Mouse (Mus musculus) cerebellum, postnatal 25 days (tissue): Measurements from ENCODE around the gene Commd9.
A peak's percentile ranks its signal among the peaks of the same experiment; 100 is the strongest.

ENCODE experiments used
- DNase-seq, 2 experiments: peaks; one replicate each; pipeline ENCODE4 v3.0.0; 2021; ENCODE audit warnings: mixed read lengths in 2 of 2

The Commd9 gene

GRCm38 (mm10) chr2:101909326-101910080, 23.5 kb downstream of the Commd9 start:
- DNase-seq, result peak; percentile 90 to 92

GRCm38 (mm10) chr2:101918518-101918917, 32.5 kb downstream of the Commd9 start:
- DNase-seq, result no peak

- no peak for DNase-seq
These were observed 34.1 kb downstream of the Commd9 start for GRCm38 (mm10) chr2:101920136-101920554.

- DNase-seq, result no peak
These were observed 36.3 kb downstream of the Commd9 start for GRCm38 (mm10) chr2:101922302-101922701.

DNA sequence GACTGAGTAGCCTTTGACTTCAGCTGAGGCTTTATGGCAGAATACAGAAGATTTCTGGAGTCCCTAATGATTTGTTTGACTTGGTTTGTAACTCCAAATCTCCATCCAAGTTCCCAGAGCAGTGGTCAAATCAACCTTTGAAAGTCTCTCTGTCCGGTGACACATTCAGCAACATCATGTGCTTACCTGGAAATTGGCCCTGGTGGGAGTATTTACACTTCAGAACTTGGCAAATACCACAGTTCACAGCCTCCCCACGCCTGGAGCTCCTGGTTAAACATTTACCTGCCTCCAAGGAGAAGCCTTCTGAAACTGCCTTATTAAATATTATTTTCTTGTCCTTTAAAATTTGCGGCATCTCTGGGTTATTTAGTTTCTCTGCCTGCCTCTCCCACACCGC, 37.1 kb downstream of the Commd9 start:
- DNase-seq, result no peak

DNA sequence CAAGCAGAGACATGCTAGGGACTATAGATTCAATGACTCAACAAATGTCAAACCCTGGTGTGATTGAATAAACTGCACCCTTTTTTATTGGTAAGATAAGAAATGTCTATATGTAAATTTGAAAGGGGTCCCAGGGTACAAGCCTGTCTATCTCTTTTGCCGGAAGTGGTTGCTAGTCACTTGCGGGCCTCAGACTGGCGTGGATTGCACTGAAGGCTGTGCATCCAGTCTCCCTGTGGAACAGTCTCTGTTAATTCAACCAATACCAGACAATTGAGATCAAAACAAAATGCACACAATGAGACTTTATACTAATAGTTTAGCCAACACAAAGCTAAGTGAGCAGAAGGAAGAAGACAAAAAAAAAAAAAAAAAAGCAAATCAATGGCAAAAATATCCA, 39.1 kb downstream of the Commd9 start:
- no peak for DNase-seq

GRCm38 (mm10) chr2:101925591-101926188, 39.6 kb downstream of the Commd9 start:
- no peak for DNase-seq

DNA sequence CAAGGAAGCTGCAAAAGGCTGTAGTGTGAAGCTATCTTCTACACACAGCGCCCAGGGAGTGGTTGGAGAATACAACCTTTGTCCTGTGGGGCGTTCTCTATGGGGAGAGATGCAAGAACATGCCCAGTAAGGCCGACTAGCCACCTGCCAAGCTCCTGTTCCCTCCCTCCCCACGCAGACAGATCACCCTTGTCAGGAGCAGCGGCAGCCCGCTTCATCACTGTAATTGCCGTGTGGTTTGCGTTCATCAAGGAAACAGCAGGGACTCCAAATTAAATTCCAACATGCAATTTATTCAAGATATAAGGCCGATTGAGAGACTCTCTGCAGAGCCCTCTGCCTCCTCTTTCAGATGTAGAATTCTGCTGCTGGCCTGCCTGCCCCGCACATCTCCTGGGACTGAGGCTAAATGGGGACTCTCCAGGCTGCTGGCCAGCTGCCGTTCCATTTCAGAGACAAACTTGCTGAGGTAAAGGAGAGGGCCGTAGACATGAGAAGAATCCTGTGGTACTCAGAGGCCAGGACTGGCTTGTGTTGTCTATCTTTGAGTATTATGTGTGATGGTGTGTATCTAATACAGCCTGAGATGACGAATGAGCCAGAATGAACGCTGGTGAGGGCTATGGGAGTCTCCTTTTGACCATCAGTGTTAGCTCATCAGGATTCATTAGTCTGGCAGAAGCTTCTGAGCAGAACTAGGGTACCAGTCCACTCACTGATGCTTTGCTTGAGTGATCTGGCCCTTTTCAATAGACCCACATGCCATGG, 46.3 kb downstream of the Commd9 start:
- DNase-seq, result peak; percentile 53 to 57

GRCm38 (mm10) chr2:101933301-101933700, 47.3 kb downstream of the Commd9 start:
- DNase-seq, result no peak

DNA sequence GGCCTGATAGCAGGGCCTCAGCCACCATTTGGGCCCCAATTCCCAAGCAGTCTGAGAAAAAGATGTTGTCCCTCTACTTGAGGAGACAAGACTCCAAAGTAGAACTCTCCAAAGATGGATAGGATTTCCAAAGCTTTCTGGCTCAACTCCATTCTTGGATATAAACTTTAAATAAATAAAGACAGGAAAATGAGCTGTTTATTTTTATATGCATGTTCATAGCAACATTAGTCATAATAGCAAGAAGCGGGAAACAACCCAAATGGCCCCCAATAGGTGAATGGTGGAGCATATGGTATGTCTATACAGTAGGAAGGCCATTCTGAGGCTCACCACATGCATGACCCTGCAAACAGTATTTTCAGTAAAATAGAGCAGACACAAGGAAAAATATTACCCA, 49.0 kb downstream of the Commd9 start:
- DNase-seq, result no peak

DNA sequence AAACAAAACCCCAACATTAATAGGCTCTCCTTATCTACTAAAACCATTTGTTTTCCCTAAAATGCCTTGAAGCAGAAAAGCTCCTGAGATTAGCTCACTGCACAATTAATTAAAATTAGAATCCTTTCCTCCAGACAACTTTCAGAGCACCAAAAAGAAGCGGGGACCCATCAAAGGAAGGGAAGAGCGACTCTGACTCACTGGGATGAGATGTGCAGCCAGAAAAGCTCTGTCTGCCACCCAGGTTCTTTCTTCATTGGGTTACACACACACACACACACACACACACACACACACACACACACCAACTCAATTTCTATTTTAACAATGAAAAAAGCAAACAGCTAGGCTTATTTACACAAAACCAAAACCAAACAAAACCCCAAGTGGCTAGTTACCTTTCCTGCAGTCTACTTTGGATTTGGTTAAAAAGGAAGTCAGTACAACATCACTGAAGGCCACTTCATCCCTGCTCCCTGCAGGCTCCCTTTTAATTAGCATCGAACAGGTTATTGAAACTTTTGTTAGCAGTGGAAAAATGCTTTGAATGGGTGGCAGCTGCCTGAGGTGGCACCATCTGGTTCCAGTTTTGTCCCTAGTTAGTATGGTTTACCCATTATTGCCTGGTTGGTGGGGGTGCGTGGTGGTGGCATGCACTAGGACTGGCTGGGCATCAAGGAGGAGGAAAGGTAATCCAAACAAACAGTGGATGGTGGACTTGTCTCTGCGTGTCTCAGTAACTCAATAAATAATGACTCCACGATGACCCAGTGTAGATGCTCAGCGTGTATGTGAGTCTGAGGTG, 64.9 kb downstream of the Commd9 start:
- no peak for DNase-seq
